Mouse (Mus musculus) regulatory T cell (primary cell): Measurements from ENCODE around the gene Slc9a3r1.

Source experiments
- in situ Hi-C: fragments of 300-600 bp; cut with MboI, MseI; formaldehyde crosslinking; loops from one replicate; pipeline ENCODE4 v1.15.1; 2025; ENCODE audit warnings: high pct_unique_total_duplicates

Slc9a3r1 gene

GRCm38 (mm10) chr11:115187693-115188092 lies 24.6 kb downstream of the Slc9a3r1 start, which contains the start of gene Nat9:
TSS of gene Nat9 (minus strand) at chr11:115187859.
- in situ Hi-C loops = no loop called here

- in situ Hi-C loops = no loop called here
Measured at GRCm38 (mm10) chr11:115188539-115189231, 25.5 kb downstream of the Slc9a3r1 start.

- in situ Hi-C loops = no loop called here
Measured at GRCm38 (mm10) chr11:115189304-115189703, 26.2 kb downstream of the Slc9a3r1 start.

GRCm38 (mm10) chr11:115192180-115192579 lies 29.0 kb downstream of the Slc9a3r1 start:
- in situ Hi-C loops = no loop called here

- in situ Hi-C loops = no loop called here
Measured at GRCm38 (mm10) chr11:115194693-115195092, 31.6 kb downstream of the Slc9a3r1 start.

GRCm38 (mm10) chr11:115195933-115196332 lies 32.8 kb downstream of the Slc9a3r1 start:
- in situ Hi-C loops = no loop called here

- in situ Hi-C loops = no loop called here
Measured at GRCm38 (mm10) chr11:115197558-115197957, 34.4 kb downstream of the Slc9a3r1 start.

GRCm38 (mm10) chr11:115198932-115199384 lies 35.8 kb downstream of the Slc9a3r1 start:
- in situ Hi-C loops = no loop called here

- in situ Hi-C loops = no loop called here
Measured at GRCm38 (mm10) chr11:115200520-115200919, 37.4 kb downstream of the Slc9a3r1 start.

GRCm38 (mm10) chr11:115202316-115202715 lies 39.2 kb downstream of the Slc9a3r1 start:
- in situ Hi-C loops = no loop called here

- in situ Hi-C loops = no loop called here
Measured at GRCm38 (mm10) chr11:115202756-115203155, 39.6 kb downstream of the Slc9a3r1 start.

GRCm38 (mm10) chr11:115208126-115208525 lies 45.0 kb downstream of the Slc9a3r1 start:
- in situ Hi-C loops = loop anchor here (5.0 kb wide), 2 partner anchors 64 to 149 kb away; no protein-coding TSS in a partner anchor

GRCm38 (mm10) chr11:115208776-115209732 lies 45.9 kb downstream of the Slc9a3r1 start:
- in situ Hi-C loops = loop anchor here (5.0 kb wide), 2 partner anchors 63 to 148 kb away; no protein-coding TSS in a partner anchor

GRCm38 (mm10) chr11:115209958-115210357 lies 46.8 kb downstream of the Slc9a3r1 start:
- in situ Hi-C loops = loop anchor here (5.0 kb wide), 2 partner anchors 62 to 147 kb away; no protein-coding TSS in a partner anchor

- in situ Hi-C loops = no loop called here
Measured at GRCm38 (mm10) chr11:115212116-115212515, 49.0 kb downstream of the Slc9a3r1 start.

- in situ Hi-C loops = no loop called here
Measured at GRCm38 (mm10) chr11:115215123-115215522, 52.0 kb downstream of the Slc9a3r1 start.

- in situ Hi-C loops = no loop called here
Measured at GRCm38 (mm10) chr11:115217439-115218410, 54.6 kb downstream of the Slc9a3r1 start.

- in situ Hi-C loops = no loop called here
Measured at GRCm38 (mm10) chr11:115219263-115219662, 56.1 kb downstream of the Slc9a3r1 start.

GRCm38 (mm10) chr11:115219685-115220084 lies 56.5 kb downstream of the Slc9a3r1 start:
- in situ Hi-C loops = loop anchor here (5.0 kb wide), 1 partner anchor 958 kb away; no protein-coding TSS in a partner anchor

- in situ Hi-C loops = loop anchor here (5.0 kb wide), 1 partner anchor 955 kb away; no protein-coding TSS in a partner anchor
Measured at GRCm38 (mm10) chr11:115222077-115222476, 58.9 kb downstream of the Slc9a3r1 start.

GRCm38 (mm10) chr11:115222570-115222969 lies 59.4 kb downstream of the Slc9a3r1 start:
- in situ Hi-C loops = loop anchor here (5.0 kb wide), 1 partner anchor 955 kb away; no protein-coding TSS in a partner anchor
